Mouse (Mus musculus): ENCODE measurements around the gene Gm10972. TPM values are rescaled to one million over a fixed set of nuclear protein-coding genes. Genes with fewer than 3 reads are reported as not detected.

Gene Gm10972
- not detected for polyA plus RNA-seq (2017; shearing (Covaris generic))

DNA sequence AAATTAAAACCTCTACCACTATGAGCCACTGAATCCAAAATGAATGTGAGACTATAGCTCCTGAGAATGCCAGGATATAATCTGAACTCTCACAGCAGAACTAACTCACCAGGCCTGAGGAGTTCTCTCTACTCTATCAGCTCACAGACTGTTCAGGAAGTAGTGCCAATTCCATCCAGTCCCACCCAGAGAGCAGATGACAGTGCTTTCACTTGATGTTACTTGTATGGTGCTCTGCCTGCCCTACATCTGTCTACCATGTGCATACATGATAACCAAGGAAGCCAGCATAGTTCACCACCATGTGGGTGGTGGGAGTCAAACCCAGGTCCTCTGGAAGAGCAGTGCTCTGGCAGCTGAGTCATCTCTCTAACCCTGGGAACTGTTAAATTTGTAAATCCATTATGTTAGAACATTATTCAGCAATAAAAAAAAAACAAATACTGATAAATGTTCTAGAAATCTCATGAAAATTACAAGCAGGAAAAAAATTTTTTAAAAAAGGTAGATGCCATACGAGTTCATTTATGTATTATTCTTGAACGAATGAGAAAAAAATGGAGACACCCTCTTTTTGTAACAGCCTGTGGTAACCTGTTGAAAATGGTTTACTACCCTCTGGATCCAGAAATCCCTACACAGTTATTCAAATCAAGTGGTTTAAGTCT, at the start of gene Gm10972:
Gene Gm10972 (plus strand): TSS at position 618 of the 668 bp plus-strand sequence.

DNA sequence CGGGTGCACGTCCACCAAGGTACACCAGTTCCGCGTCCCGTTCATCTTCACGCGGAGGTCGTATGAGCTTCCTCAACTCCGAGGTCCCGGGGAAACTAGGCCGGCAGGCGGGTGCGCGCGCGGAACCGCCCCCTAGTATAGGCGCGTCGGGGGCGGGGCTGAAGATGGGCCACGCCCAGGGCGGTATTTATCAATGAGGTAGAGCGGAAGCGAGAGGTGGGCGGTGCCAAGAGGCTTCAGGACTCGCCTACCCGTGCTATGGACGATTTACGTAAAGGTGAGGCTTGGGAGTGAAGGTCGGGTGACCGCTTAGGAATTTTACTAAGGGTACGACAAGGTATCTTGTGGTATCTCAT, 15.8 kb downstream of the Gm10972 start, which contains the start of gene Tuft1:
Gene Tuft1 (minus strand): TSS at position 133 of the 356 bp plus-strand sequence.

Other genes with a start within 250 kb of the Gm10972 start
- under 1 TPM; 0.40 to 0.45 TPM for gene Lingo4, start 244.6 kb upstream of the Gm10972 start, polyA plus RNA-seq (2017; shearing (Covaris generic))
- 1 to 10 TPM; 5.4 to 9.4 TPM for gene Tdrkh, start 229.8 kb upstream of the Gm10972 start, polyA plus RNA-seq (2017; shearing (Covaris generic))
- 10 to 100 TPM; 58.1 to 61.6 TPM for gene Mrpl9, start 199.8 kb upstream of the Gm10972 start, polyA plus RNA-seq (2017; shearing (Covaris generic))
- 1 to 10 TPM; 1.6 to 6.3 TPM for gene Oaz3, start 199.2 kb upstream of the Gm10972 start, polyA plus RNA-seq (2017; shearing (Covaris generic))
- 1 to 10 TPM; 1.8 to 6.0 TPM for gene Celf3, start 164.8 kb upstream of the Gm10972 start, polyA plus RNA-seq (2017; shearing (Covaris generic))
- gene Riiad1, start 162.8 kb upstream of the Gm10972 start, polyA plus RNA-seq (2017; shearing (Covaris generic)): 1 to 10 TPM in 1 of 2 experiments, under 1 TPM in 1; 0.47 to 2.2 TPM
- gene Snx27, start 60.4 kb upstream of the Gm10972 start, polyA plus RNA-seq (2017; shearing (Covaris generic)): 10 to 100 TPM; 18.4 to 22.1 TPM
- gene Tuft1, start 15.8 kb downstream of the Gm10972 start, polyA plus RNA-seq (2017; shearing (Covaris generic)): 1 to 10 TPM in 1 of 2 experiments, under 1 TPM in 1; 0.73 to 2.4 TPM
- under 1 TPM in 1 of 2 experiments, not detected in 1; 0.61 TPM for gene Selenbp2, start 50.4 kb downstream of the Gm10972 start, polyA plus RNA-seq (2017; shearing (Covaris generic))
- under 1 TPM; 0.13 to 0.42 TPM for gene Cgn, start 143.4 kb downstream of the Gm10972 start, polyA plus RNA-seq (2017; shearing (Covaris generic))
- gene Pogz, start 194.5 kb downstream of the Gm10972 start, polyA plus RNA-seq (2017; shearing (Covaris generic)): 10 to 100 TPM; 12.2 to 14.7 TPM
- gene Psmb4, start 243.8 kb downstream of the Gm10972 start, polyA plus RNA-seq (2017; shearing (Covaris generic)): 100 to 1,000 TPM; 258 to 304 TPM

Data from inflammation-experienced regulatory T-cells (primary cell).